10 mouse cellular contexts compared by ENCODE assay signal in the genomic region with DNA sequence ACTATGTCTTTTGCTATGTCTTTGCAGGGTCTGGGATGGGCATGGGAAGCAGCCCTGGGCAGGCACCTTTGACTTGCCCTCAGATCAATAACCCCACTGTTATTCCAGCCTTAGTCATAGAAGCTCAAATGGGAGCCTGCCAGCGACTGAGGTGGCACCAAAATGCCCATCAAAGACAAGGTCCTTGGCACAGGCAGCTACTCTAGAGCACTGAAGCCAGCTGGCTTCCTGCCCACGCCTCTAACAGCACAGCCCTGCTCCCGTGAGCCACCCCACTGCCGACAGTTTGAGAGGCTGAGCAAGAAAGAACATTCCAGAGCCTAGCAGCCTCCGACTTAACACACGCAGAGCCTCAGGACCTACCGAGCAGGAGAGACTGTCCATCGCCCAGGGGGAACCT. TPM values are rescaled to one million over a fixed set of nuclear protein-coding genes. Genes with fewer than 3 reads are reported as not detected.
DNase-seq lines count a peak whose midpoint lies in the region; ATAC-seq and TF ChIP-seq lines count a peak whose summit lies in the region.
"Had no signal": no experiment of that assay in that cellular context is flagged by ENCODE, and none has a peak within 500 bp of the region (broad histone marks: within the 10 kb centered on the region; RNA-seq: fewer than 3 reads in every experiment).

No protein-coding gene starts in this region.

- H3K4me1 ChIP-seq in hindbrain, postnatal 0 days (ENCODE audit: insufficient read depth, low read length): 0 out of 2 replicates have a peak, but pooled peaks cover 2% of the 10 kb centered on the region
- H3K4me1 ChIP-seq in hindbrain, embryonic 10.5 days (replicated peaks): peaks cover 6% of the 10 kb centered on the region; the same call in 1 of the 2 replicates
- H3K4me1 ChIP-seq: intestine, embryonic 15.5 days had no signal

- no peak overlapping the region for H3K4me2 ChIP-seq in hindbrain, postnatal 0 days (ENCODE audit: low read depth, low read length)
- H3K4me2 ChIP-seq: intestine, embryonic 15.5 days had no signal

- H3K9ac ChIP-seq in hindbrain, postnatal 0 days (replicated peaks; ENCODE audit: low read length): no peak overlapping the region
- H3K9ac ChIP-seq: intestine, embryonic 15.5 days; liver, embryonic 14.5 days had no signal

- peak; percentile 52; the same call in 1 of the 2 replicates for ATAC-seq in hindbrain, postnatal 0 days
- ATAC-seq in activated CD4-positive, CD25-positive, alpha-beta regulatory T cell, adult 4 months: no peak
- ATAC-seq: intestine, embryonic 15.5 days had no signal

- H3K36me3 ChIP-seq in hindbrain, postnatal 0 days (ENCODE audit: insufficient read depth, low read length): no peaks in the 10 kb centered on the region
- no peaks in the 10 kb centered on the region for H3K36me3 ChIP-seq in hindbrain, embryonic 10.5 days
- H3K36me3 ChIP-seq: intestine, embryonic 15.5 days had no signal

- peak; percentile 85 for DNase-seq in hindbrain, postnatal 0 days (ENCODE audit: low spot score)
- DNase-seq in hindbrain, embryonic 10.5 days (ENCODE audit: low spot score): no peak
- peak; percentile 47 to 69 for DNase-seq in adrenal gland, adult 18-20 months (ENCODE audit: low spot score in 2 of 2)
- peak; percentile 86 for DNase-seq in cerebellum, adult 9-10 months
- DNase-seq in kidney, postnatal 10 days: peak; percentile 35
- DNase-seq in natural killer cell, adult 2 months (ENCODE audit: low spot score in 2 of 2): no peak
- no peak for DNase-seq in spleen, adult 18-20 months

- H3K27me3 ChIP-seq in hindbrain, postnatal 0 days (ENCODE audit: insufficient read depth, low read length): no peaks in the 10 kb centered on the region
- H3K27me3 ChIP-seq in hindbrain, embryonic 10.5 days (ENCODE audit: insufficient read depth, poor library complexity, severe bottlenecking): no peaks in the 10 kb centered on the region
- H3K27me3 ChIP-seq: intestine, embryonic 15.5 days had no signal

- 52% methylated on average over 8 of the region's 8 CpGs for WGBS in hindbrain, postnatal 0 days
- WGBS in hindbrain, embryonic 10.5 days: 91% methylated on average over 8 of the region's 8 CpGs

- TF ChIP-seq CTCF in hindbrain, postnatal 0 days (IDR thresholded peaks at IDR 0.05; ENCODE audit: low read depth): no peak

- H3K27ac ChIP-seq in hindbrain, postnatal 0 days: no peak overlapping the region
- H3K27ac ChIP-seq in hindbrain, embryonic 10.5 days: no peak overlapping the region
- H3K27ac ChIP-seq: intestine, embryonic 15.5 days; liver, embryonic 14.5 days had no signal

- H3K4me3 ChIP-seq in hindbrain, postnatal 0 days (ENCODE audit: low read length): no peak overlapping the region
- no peak overlapping the region for H3K4me3 ChIP-seq in hindbrain, embryonic 10.5 days
- H3K4me3 ChIP-seq: intestine, embryonic 15.5 days had no signal

- peaks cover 13% of the 10 kb centered on the region for H3K9me3 ChIP-seq in hindbrain, postnatal 0 days (ENCODE audit: low read length)
- peaks cover 16% of the 10 kb centered on the region for H3K9me3 ChIP-seq in hindbrain, embryonic 10.5 days
- H3K9me3 ChIP-seq: intestine, embryonic 15.5 days had no signal

RNA-seq across cellular contexts. Expression of a gene that starts 23.3 kb away (rescaled TPM):
- total RNA-seq in hindbrain, postnatal 0 days (2014; rRNA removed): 18.7 and 22.8 TPM in 2 replicates
- 23.9 and 27.8 TPM in 2 replicates for polyA plus RNA-seq in hindbrain, postnatal 0 days (2015; fragmentation: Nextera tagmentation; extraction: Ambion mirVana)
- 228 and 229 TPM in 2 replicates for polyA plus RNA-seq in hindbrain, embryonic 10.5 days (2016; fragmentation: Nextera tagmentation; extraction: Ambion mirVana)
- 1 to 10 TPM in 1 of 2 experiments, under 1 TPM in 1; 0.51 to 2.1 TPM for total RNA-seq in adrenal gland, adult 18-20 months (2021)
- 1 to 10 TPM; 9.5 to 9.7 TPM for polyA plus RNA-seq in activated CD4-positive, CD25-positive, alpha-beta regulatory T cell, adult 4 months (2017; shearing (Covaris generic))

RNA-seq across cellular contexts. Expression of a gene that starts 27.8 kb away (rescaled TPM):
- 0.07 TPM in 1 of 2 replicates, not detected in the other for total RNA-seq in hindbrain, postnatal 0 days (2014; rRNA removed)
- 0.34 and 0.42 TPM in 2 replicates for polyA plus RNA-seq in hindbrain, postnatal 0 days (2015; fragmentation: Nextera tagmentation; extraction: Ambion mirVana)
- polyA plus RNA-seq in hindbrain, embryonic 10.5 days (2016; fragmentation: Nextera tagmentation; extraction: Ambion mirVana): 0.31 and 0.55 TPM in 2 replicates
- total RNA-seq in adrenal gland, adult 18-20 months (2021): not detected
- under 1 TPM in 1 of 2 experiments, not detected in 1; 0.33 TPM for polyA plus RNA-seq in activated CD4-positive, CD25-positive, alpha-beta regulatory T cell, adult 4 months (2017; shearing (Covaris generic))

Comparison
In these comparisons a context has a peak if more than half of its experiments do, and no peak if none do; other contexts are left out.
1. DNase-seq: peak in hindbrain, postnatal 0 days (single experiment), adrenal gland, adult 18-20 months (2 of 2), cerebellum, adult 9-10 months (single experiment) and kidney, postnatal 10 days (single experiment); none in hindbrain, embryonic 10.5 days (single experiment), natural killer cell, adult 2 months (0 of 2) and spleen, adult 18-20 months (0 of 2).